Mouse (Mus musculus): Measurements from ENCODE around the gene Rpn2. TPM values are rescaled to one million over a fixed set of nuclear protein-coding genes. Genes with fewer than 3 reads are reported as not detected.

Rpn2 gene
- total RNA-seq, 2 experiments from 2014 or later, result 137 to 145 TPM

- DNase-seq (ENCODE audit: low spot score in 2 of 2), result no peak
These were observed 30.8 kb downstream of the Rpn2 start for GRCm38 (mm10) chr2:157309611-157310010.

GRCm38 (mm10) chr2:157310963-157311637 lies 32.3 kb downstream of the Rpn2 start:
- DNase-seq (ENCODE audit: low spot score in 2 of 2), result no peak

- DNase-seq (ENCODE audit: low spot score in 2 of 2), result no peak
These were observed 34.9 kb downstream of the Rpn2 start for GRCm38 (mm10) chr2:157313718-157314117.

- DNase-seq (ENCODE audit: low spot score in 2 of 2), result peak in 1 of 2 experiments; percentile 14
These were observed 35.5 kb downstream of the Rpn2 start for GRCm38 (mm10) chr2:157314310-157314709.

GRCm38 (mm10) chr2:157315486-157315885 lies 36.7 kb downstream of the Rpn2 start:
- DNase-seq (ENCODE audit: low spot score in 2 of 2), result no peak

- DNase-seq (ENCODE audit: low spot score in 2 of 2), result no peak
These were observed 37.6 kb downstream of the Rpn2 start for GRCm38 (mm10) chr2:157316358-157316933.

- DNase-seq (ENCODE audit: low spot score in 2 of 2), result no peak
These were observed 38.4 kb downstream of the Rpn2 start for GRCm38 (mm10) chr2:157317220-157317619.

GRCm38 (mm10) chr2:157320135-157320534 lies 41.3 kb downstream of the Rpn2 start:
- no peak for DNase-seq (ENCODE audit: low spot score in 2 of 2)

GRCm38 (mm10) chr2:157320886-157321285 lies 42.1 kb downstream of the Rpn2 start:
- no peak for DNase-seq (ENCODE audit: low spot score in 2 of 2)

GRCm38 (mm10) chr2:157322029-157322766 lies 43.4 kb downstream of the Rpn2 start:
- no peak for DNase-seq (ENCODE audit: low spot score in 2 of 2)

- DNase-seq (ENCODE audit: low spot score in 2 of 2), result no peak
These were observed 46.4 kb downstream of the Rpn2 start for GRCm38 (mm10) chr2:157325238-157325637.

- no peak for DNase-seq (ENCODE audit: low spot score in 2 of 2)
These were observed 49.3 kb downstream of the Rpn2 start for GRCm38 (mm10) chr2:157328106-157328505.

GRCm38 (mm10) chr2:157328570-157328969 lies 49.8 kb downstream of the Rpn2 start:
- no peak for DNase-seq (ENCODE audit: low spot score in 2 of 2)

GRCm38 (mm10) chr2:157332059-157332458 lies 53.2 kb downstream of the Rpn2 start:
- DNase-seq (ENCODE audit: low spot score in 2 of 2), result no peak

GRCm38 (mm10) chr2:157338663-157339062 lies 59.8 kb downstream of the Rpn2 start:
- DNase-seq (ENCODE audit: low spot score in 2 of 2), result peak; percentile 67 to 79

GRCm38 (mm10) chr2:157339532-157339931 lies 60.7 kb downstream of the Rpn2 start:
- DNase-seq (ENCODE audit: low spot score in 2 of 2), result no peak

GRCm38 (mm10) chr2:157340221-157340741 lies 61.5 kb downstream of the Rpn2 start:
- peak; percentile 56 to 69 for DNase-seq (ENCODE audit: low spot score in 2 of 2)

GRCm38 (mm10) chr2:157341554-157342270 lies 62.9 kb downstream of the Rpn2 start:
- peak; percentile 59 to 88 for DNase-seq (ENCODE audit: low spot score in 2 of 2)

GRCm38 (mm10) chr2:157342328-157342926 lies 63.6 kb downstream of the Rpn2 start:
- DNase-seq (ENCODE audit: low spot score in 2 of 2), result no peak

GRCm38 (mm10) chr2:157343337-157343736 lies 64.5 kb downstream of the Rpn2 start:
- DNase-seq (ENCODE audit: low spot score in 2 of 2), result no peak

Data from layer of hippocampus, adult 18-20 months (tissue).